Mouse (Mus musculus) right cerebral cortex, postnatal 25 days (tissue): Measurements from ENCODE around the gene Mast4.
"Not testable (repeated sequence)": the region's sequence is repeated elsewhere in the genome, so short reads cannot be mapped to it uniquely, and the experiment has no call there.

Experiments
- DNase-seq: peaks from one replicate; pipeline ENCODE4 v3.0.0; 2022

Mast4 gene

GRCm38 (mm10) chr13:103334392-103334686 lies at the start of gene Mast4:
Gene Mast4, minus strand, starts transcription at chr13:103334497.
- peak; percentile 90 for DNase-seq

- no peak for DNase-seq
Observed at GRCm38 (mm10) chr13:103374495-103374894, 40.2 kb upstream of the Mast4 start.

GRCm38 (mm10) chr13:103369194-103369593 lies 34.9 kb upstream of the Mast4 start:
- peak; percentile 48 for DNase-seq

- no peak for DNase-seq
Observed at GRCm38 (mm10) chr13:103363181-103363580, 28.9 kb upstream of the Mast4 start.

GRCm38 (mm10) chr13:103357415-103357814 lies 23.1 kb upstream of the Mast4 start:
- DNase-seq = not testable (repeated sequence)

GRCm38 (mm10) chr13:103356909-103357308 lies 22.6 kb upstream of the Mast4 start:
- not testable (repeated sequence) for DNase-seq

- DNase-seq = no peak
Observed at GRCm38 (mm10) chr13:103354737-103355136, 20.4 kb upstream of the Mast4 start.

GRCm38 (mm10) chr13:103344749-103345148 lies 10.5 kb upstream of the Mast4 start:
- no peak for DNase-seq

GRCm38 (mm10) chr13:103344006-103344720 lies 9.9 kb upstream of the Mast4 start:
- peak; percentile 23 for DNase-seq

GRCm38 (mm10) chr13:103341031-103341430 lies 6.7 kb upstream of the Mast4 start:
- peak; percentile 24 for DNase-seq

GRCm38 (mm10) chr13:103338616-103339015 lies 4.3 kb upstream of the Mast4 start:
- no peak for DNase-seq

GRCm38 (mm10) chr13:103336237-103336636 lies 1.9 kb upstream of the Mast4 start:
- no peak for DNase-seq

- DNase-seq = no peak
Observed at GRCm38 (mm10) chr13:103334723-103335458, 594 bp upstream of the Mast4 start.

GRCm38 (mm10) chr13:103333601-103334391 lies 501 bp downstream of the Mast4 start:
- DNase-seq = peak; percentile 51

GRCm38 (mm10) chr13:103333153-103333552 lies 1.1 kb downstream of the Mast4 start:
- no peak for DNase-seq

GRCm38 (mm10) chr13:103332731-103333130 lies 1.6 kb downstream of the Mast4 start:
- DNase-seq = no peak

- no peak for DNase-seq
Observed at GRCm38 (mm10) chr13:103331096-103331495, 3.2 kb downstream of the Mast4 start.

GRCm38 (mm10) chr13:103328299-103328698 lies 6.0 kb downstream of the Mast4 start:
- DNase-seq = no peak

- no peak for DNase-seq
Observed at GRCm38 (mm10) chr13:103327843-103328242, 6.5 kb downstream of the Mast4 start.

- no peak for DNase-seq
Observed at GRCm38 (mm10) chr13:103326186-103326585, 8.1 kb downstream of the Mast4 start.

- DNase-seq = no peak
Observed at GRCm38 (mm10) chr13:103319881-103320280, 14.4 kb downstream of the Mast4 start.

GRCm38 (mm10) chr13:103319317-103319716 lies 15.0 kb downstream of the Mast4 start:
- no peak for DNase-seq

GRCm38 (mm10) chr13:103316777-103317367 lies 17.4 kb downstream of the Mast4 start:
- DNase-seq = no peak
